Mouse (Mus musculus) intestine, embryonic 14.5 days (tissue): ENCODE measurements around the gene Nkx1-2. TPM values are rescaled to one million over a fixed set of nuclear protein-coding genes. Genes with fewer than 3 reads are reported as not detected.

Experiments
- ATAC-seq: fragments of 200-750 bp; cut with Nextera tagmentation; replicated peaks from 2 replicates; pipeline ENCODE4 v1.8.0; 2017; ENCODE audit warnings: low read depth, moderate number of reproducible peaks, moderate TSS enrichment, moderate library complexity; ENCODE audit not compliant: low FRiP score, low TSS enrichment
- DNase-seq: peaks from one replicate; pipeline ENCODE4 v3.0.0-alpha.2; 2018; ENCODE audit warnings: low spot score
- H3K27ac ChIP-seq: fragments of 300-500 bp; sonication (generic); 2 replicates; pipeline ENCODE4 v1.5.1; 2014; ENCODE audit warnings: low read depth, mild to moderate bottlenecking, control low read depth
- H3K27me3 ChIP-seq: fragments of 300-500 bp; sonication (generic); replicated peaks from 2 replicates; pipeline ENCODE4 v1.6.1; 2014; ENCODE audit warnings: low read length, control low read depth; ENCODE audit not compliant: control insufficient read depth, insufficient read depth
- H3K36me3 ChIP-seq: fragments of 300-500 bp; sonication (generic); 2 replicates; pipeline ENCODE4 v1.6.1; 2014; ENCODE audit warnings: low read length, control low read depth; ENCODE audit not compliant: control insufficient read depth, insufficient read depth
- H3K4me1 ChIP-seq: fragments of 300-500 bp; sonication (generic); replicated peaks from 2 replicates; pipeline ENCODE4 v1.6.1; 2014; ENCODE audit warnings: low read length, control low read depth, mixed read lengths; ENCODE audit not compliant: control insufficient read depth, insufficient read depth
- H3K4me2 ChIP-seq: fragments of 300-500 bp; sonication (generic); 2 replicates; pipeline ENCODE4 v1.6.1; 2014; ENCODE audit warnings: low read length
- H3K4me3 ChIP-seq: fragments of 300-500 bp; sonication (generic); 2 replicates; pipeline ENCODE4 v1.5.1; 2014; ENCODE audit warnings: low read depth, low read length, control low read depth, mixed read lengths
- H3K9ac ChIP-seq: fragments of 300-500 bp; sonication (generic); 2 replicates; pipeline ENCODE4 v1.6.1; 2014; ENCODE audit warnings: mild to moderate bottlenecking, low read length
- H3K9me3 ChIP-seq: fragments of 300-500 bp; sonication (generic); 2 replicates; pipeline ENCODE4 v1.6.1; 2016; ENCODE audit warnings: low read length, control low read depth; ENCODE audit not compliant: control insufficient read depth
- WGBS: fragments of 180-500 bp; shearing (Covaris S2); extraction: QIAGEN DNeasy Blood & Tissue Kit; methylation state at CpG from one replicate; pipeline ENCODE4 v1.1.7; 2014; 5-methylcytosine and 5-hydroxymethylcytosine counted together
- polyA plus RNA-seq: library from polyadenylated mRNA; unstranded; fragments of >200 nt; fragmentation: Nextera tagmentation; extraction: Ambion mirVana; gene quantifications from 2 replicates; pipeline ENCODE4 v1.2.1, GENCODE M21; 2014

Nkx1-2 gene
- polyA plus RNA-seq, 1 experiment from 2014 or later = 0.26 TPM

DNA sequence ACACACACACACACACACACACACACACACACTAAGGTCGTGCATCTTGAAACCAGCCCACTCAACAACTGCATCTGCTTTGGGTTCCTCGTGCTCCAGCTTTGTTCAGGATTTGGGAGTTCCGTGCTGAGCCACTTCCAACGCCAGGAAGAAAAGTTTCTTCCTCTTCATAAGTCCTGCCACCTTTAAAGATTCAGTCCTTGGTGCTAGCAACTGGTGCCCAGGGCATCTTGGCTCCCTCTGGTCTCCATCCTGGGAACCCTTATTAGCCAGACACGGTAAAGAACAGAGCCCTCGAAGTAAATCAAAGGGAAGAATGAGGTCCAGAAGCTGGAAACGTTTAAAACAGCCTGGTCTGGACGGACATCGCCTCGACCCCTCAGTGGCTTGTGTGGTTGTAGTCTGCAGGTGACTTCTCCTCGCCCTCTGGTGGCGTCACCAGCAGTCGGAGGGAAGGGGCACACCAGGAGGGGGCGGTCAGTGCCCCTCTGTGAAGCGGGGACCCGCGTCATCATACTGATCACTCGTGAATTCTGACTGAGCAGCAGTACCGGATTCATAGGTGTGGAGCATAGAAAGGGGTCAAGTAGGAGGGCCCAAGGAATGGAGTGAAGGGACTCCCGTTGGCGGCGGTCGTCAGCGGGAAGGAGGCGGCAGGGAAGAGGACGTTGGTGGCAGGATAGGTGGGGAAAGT is 2.7 kb downstream of the Nkx1-2 start:
- Histone ChIP-seq H3K36me3 (no peaks in the 10 kb centered on the region), H3K9me3 (no peaks in the 10 kb centered on the region), H3K4me1 (0 out of 2 replicates have a peak, but pooled peaks cover 12% of the 10 kb centered on the region), H3K4me2 (peak overlapping the region; percentile 83), H3K27ac (no peak overlapping the region), H3K9ac (0 out of 2 replicates have a peak overlapping the region, but pooled peaks have one; percentile 22), H3K27me3 (peaks cover 69% of the 10 kb centered on the region), H3K4me3 (peak overlapping the region; percentile 47)
- ATAC-seq (peak; percentile 7; the same call in 1 of the 2 replicates), DNase-seq (peak; percentile 65)
- WGBS = 13% methylated on average over 26 of the region's 26 CpGs

DNA sequence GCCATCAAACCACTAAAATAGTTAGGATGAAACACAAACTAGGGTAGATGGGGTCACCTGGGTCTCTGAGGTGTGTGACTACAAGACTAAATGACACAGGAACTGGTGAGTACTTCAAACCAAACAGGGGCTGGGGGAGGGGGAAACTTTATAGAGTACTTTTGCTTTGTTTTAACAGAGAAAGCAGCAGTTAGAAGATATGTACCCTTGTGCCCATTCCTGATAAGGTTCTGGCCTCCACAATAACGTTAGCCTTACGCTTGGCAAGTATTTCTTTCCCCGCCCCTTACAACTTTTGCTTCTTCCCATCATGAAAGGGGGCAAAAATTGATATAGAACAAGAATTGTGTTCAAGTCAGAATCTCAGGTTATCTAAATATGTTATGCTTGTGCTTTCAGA is 3.6 kb downstream of the Nkx1-2 start:
- ATAC-seq (no peak), DNase-seq (no peak)
- peaks cover 60% of the 10 kb centered on the region for H3K27me3 ChIP-seq
- 85% methylated on average over 3 of the region's 3 CpGs for WGBS
- H3K4me3 ChIP-seq = no peak overlapping the region
- H3K27ac ChIP-seq = no peak overlapping the region
- H3K9ac ChIP-seq = no peak overlapping the region
- no peak overlapping the region for H3K4me2 ChIP-seq
- no peaks in the 10 kb centered on the region for H3K36me3 ChIP-seq
- 0 out of 2 replicates have a peak, but pooled peaks cover 12% of the 10 kb centered on the region for H3K4me1 ChIP-seq
- no peaks in the 10 kb centered on the region for H3K9me3 ChIP-seq

DNA sequence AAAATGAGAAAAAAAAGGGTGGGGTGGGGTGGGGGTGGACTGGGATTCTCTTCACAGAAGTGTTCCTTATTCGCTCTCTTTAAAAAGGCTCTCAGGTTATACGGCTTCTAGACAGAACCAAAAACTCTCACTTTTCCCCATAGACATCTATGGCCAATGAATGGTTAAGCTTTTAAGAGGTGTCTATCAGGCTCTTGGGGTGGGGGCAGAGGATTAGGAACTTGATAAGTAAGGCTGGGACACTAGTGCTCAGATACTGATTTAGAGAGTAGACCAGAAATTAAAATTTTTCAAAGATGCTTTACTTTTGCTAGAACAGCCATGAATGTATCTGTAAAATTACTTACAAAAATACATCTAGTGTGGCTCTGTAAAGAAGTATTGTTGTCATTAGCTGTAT is 5.1 kb downstream of the Nkx1-2 start:
- WGBS = 77% methylated on average over 2 of the region's 2 CpGs
- no peaks in the 10 kb centered on the region for H3K36me3 ChIP-seq
- H3K27ac ChIP-seq = no peak overlapping the region
- no peak overlapping the region for H3K4me2 ChIP-seq
- H3K4me3 ChIP-seq = no peak overlapping the region
- 0 out of 2 replicates have a peak, but pooled peaks cover 10% of the 10 kb centered on the region for H3K4me1 ChIP-seq
- DNase-seq (no peak), ATAC-seq (no peak)
- H3K9me3 ChIP-seq = no peaks in the 10 kb centered on the region
- no peak overlapping the region for H3K9ac ChIP-seq
- peaks cover 45% of the 10 kb centered on the region for H3K27me3 ChIP-seq

DNA sequence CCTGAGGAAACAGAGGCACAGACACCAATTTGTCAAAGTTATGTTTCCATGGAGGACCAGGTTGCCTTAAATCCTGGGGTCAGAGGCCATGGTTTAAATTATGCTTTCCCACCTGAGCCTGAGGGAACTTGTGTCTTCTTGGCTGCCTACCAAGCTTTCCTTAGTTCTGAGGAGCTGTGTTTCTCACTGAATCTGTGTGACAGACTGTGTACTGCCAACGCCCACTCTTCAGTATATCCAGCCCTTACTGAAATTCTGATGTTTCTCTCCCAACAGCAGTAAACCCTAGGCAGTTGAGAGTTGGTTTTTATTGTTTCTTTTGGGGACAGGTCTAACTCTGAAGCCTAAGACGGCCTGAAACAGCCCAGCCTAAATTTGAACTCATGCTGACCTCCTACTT is 5.7 kb downstream of the Nkx1-2 start:
- no peak overlapping the region for H3K27ac ChIP-seq
- H3K36me3 ChIP-seq = no peaks in the 10 kb centered on the region
- H3K4me1 ChIP-seq = 0 out of 2 replicates have a peak, but pooled peaks cover 6% of the 10 kb centered on the region
- H3K9ac ChIP-seq = no peak overlapping the region
- WGBS = 52% methylated on average over 2 of the region's 2 CpGs
- ATAC-seq = no peak
- H3K4me3 ChIP-seq = no peak overlapping the region
- DNase-seq = no peak
- peaks cover 40% of the 10 kb centered on the region for H3K27me3 ChIP-seq
- no peaks in the 10 kb centered on the region for H3K9me3 ChIP-seq
- no peak overlapping the region for H3K4me2 ChIP-seq

DNA sequence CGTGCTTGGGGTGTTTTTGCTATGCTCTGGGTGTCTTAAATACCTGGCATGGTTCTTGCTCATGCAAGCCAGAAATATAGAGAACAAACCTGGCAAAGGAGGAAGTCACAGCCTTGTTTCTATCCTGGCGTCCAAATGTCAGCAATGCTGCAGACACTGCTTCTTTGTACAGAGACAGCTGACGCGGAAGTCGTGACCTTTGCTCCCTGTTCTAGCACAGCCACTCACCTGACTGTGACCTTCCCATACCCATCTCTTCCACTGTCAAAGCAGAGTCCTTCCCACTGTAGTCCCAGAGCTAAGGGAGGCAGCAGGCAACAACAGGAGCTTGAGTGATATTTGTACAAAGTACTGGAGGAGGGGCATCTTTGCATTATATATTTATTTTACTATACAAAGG is 9.8 kb downstream of the Nkx1-2 start:
- Histone ChIP-seq H3K4me2 (no peak overlapping the region), H3K4me1 (peaks cover 13% of the 10 kb centered on the region; the same call in 1 of the 2 replicates), H3K27me3 (no peaks in the 10 kb centered on the region), H3K9ac (no peak overlapping the region), H3K9me3 (no peaks in the 10 kb centered on the region), H3K36me3 (no peaks in the 10 kb centered on the region), H3K27ac (no peak overlapping the region), H3K4me3 (no peak overlapping the region)
- WGBS = 48% methylated on average over 5 of the region's 5 CpGs
- ATAC-seq (0 out of 2 replicates have a peak, but pooled peaks have one; percentile 29), DNase-seq (no peak)

DNA sequence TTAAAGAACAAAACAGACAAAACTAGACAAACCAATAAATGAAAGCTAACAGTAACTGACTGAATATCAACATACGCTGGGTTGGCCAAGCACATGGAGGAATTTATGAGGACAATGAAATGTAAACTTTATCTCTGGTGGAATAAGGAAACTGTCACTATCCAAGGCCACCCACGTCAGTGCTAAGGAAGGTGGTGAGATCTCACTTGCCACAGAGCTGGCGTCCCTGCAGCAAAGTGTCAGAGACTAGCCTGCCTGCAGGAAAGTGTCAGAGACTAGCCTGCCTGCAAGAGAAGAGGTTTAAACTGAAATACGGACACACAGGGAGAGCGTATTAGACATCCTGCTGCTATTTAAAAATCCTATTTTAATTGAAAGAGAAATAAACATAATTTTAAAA is 12.3 kb downstream of the Nkx1-2 start:
- Histone ChIP-seq H3K9me3 (no peaks in the 10 kb centered on the region), H3K4me3 (no peak overlapping the region), H3K27me3 (no peaks in the 10 kb centered on the region), H3K27ac (peak overlapping the region; percentile 0; the same call in 1 of the 2 replicates), H3K4me2 (no peak overlapping the region), H3K9ac (no peak overlapping the region), H3K4me1 (peaks cover 13% of the 10 kb centered on the region; the same call in 1 of the 2 replicates), H3K36me3 (no peaks in the 10 kb centered on the region)
- ATAC-seq = 0 out of 2 replicates have a peak, but pooled peaks have one; percentile 24
- no peak for DNase-seq
- 25% methylated on average over 5 of the region's 5 CpGs for WGBS

DNA sequence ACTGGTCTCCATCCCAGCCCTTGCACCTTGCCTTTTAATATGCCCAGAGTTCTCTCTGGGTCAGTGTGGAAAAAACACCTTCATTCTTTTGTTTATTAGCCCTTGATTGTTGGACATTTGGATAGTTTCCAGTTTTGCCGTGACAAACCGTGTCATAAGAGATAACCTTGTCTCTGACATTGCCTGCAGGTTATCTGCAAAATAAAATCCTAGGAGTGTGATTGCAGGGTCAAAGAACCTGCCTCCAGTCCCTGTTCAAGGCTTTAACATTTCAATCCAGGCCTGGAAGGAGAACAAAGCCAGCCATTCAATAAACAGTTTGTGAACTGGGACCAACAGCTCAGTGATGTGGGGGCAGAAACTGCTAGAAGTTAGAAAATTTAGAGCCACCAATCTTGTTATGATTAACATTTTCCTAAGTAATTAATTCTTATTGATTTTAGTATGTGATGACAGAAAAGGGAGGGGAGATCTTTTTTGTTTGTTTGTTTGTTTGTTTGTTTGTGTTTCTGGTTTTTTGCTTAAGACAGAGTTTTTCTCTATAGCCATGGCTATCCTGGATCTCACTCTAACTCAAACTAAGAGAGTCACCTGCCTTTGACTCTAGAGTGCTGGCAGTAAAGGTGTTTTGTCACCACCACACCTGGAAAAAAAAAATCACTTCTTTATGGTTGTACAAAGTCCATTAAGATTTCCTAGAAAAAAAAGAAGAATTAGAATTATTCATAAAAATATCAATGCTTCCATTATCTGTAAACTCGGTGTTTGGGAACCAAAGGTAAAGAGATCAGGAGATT is 13.5 kb downstream of the Nkx1-2 start:
- Histone ChIP-seq H3K9me3 (no peaks in the 10 kb centered on the region), H3K4me2 (no peak overlapping the region), H3K4me1 (peaks cover 13% of the 10 kb centered on the region; the same call in 1 of the 2 replicates), H3K36me3 (no peaks in the 10 kb centered on the region), H3K9ac (no peak overlapping the region), H3K27ac (no peak overlapping the region), H3K4me3 (no peak overlapping the region), H3K27me3 (no peaks in the 10 kb centered on the region)
- DNase-seq (no peak), ATAC-seq (no peak)
- WGBS = 40% methylated on average over 3 of the region's 3 CpGs

DNA sequence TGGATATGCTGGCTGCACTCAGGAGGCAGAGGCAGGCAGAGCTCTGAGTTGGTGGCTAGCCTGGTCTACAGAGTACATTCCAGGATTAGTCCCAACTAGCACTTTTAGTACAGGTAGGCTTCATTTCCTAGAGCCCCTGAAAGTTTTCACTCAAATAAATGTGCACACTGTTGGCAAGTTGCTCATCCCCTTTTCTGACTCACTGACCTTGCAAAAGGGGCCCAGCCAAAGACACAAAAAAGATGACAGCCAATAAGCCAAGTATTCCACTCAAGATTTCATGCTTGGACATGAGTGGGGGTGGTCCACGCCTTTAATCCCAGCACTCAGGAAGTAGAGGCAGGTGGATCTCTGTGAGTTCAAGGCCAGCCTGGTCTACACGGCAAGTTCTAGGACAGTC is 18.0 kb downstream of the Nkx1-2 start:
- no peaks in the 10 kb centered on the region for H3K27me3 ChIP-seq
- H3K36me3 ChIP-seq = no peaks in the 10 kb centered on the region
- no peak overlapping the region for H3K4me2 ChIP-seq
- no peaks in the 10 kb centered on the region for H3K9me3 ChIP-seq
- DNase-seq (no peak), ATAC-seq (no peak)
- H3K4me1 ChIP-seq = peaks cover 6% of the 10 kb centered on the region; the same call in 1 of the 2 replicates
- H3K4me3 ChIP-seq = no peak overlapping the region
- H3K9ac ChIP-seq = no peak overlapping the region
- WGBS = 88% methylated on average over 2 of the region's 2 CpGs
- H3K27ac ChIP-seq = no peak overlapping the region
